Mouse (Mus musculus): ENCODE measurements around the gene Wdr37. TPM values are rescaled to one million over a fixed set of nuclear protein-coding genes. Genes with fewer than 3 reads are reported as not detected.

The Wdr37 gene
- polyA plus RNA-seq, 1 experiment from 2014 or later = 20.4 TPM

Small RNAs within 50 kb of the gene (microRNA-seq; reads per million reads assigned to microRNA genes)
- gene Gm22750 = not detected

Other genes starting within 250 kb of the Wdr37 start
- 122 and 125 TPM in 2 replicates for gene Idi1, start 13.6 kb upstream of the Wdr37 start, polyA plus RNA-seq (2015; fragmentation: Nextera tagmentation; extraction: Ambion mirVana)
- gene Gm9745, start 76.3 kb upstream of the Wdr37 start, polyA plus RNA-seq (2015; fragmentation: Nextera tagmentation; extraction: Ambion mirVana) = not detected in 2 replicates
- not detected in 2 replicates for gene Idi2, start 81.0 kb upstream of the Wdr37 start, polyA plus RNA-seq (2015; fragmentation: Nextera tagmentation; extraction: Ambion mirVana)
- gene Gtpbp4, start 124.2 kb upstream of the Wdr37 start, polyA plus RNA-seq (2015; fragmentation: Nextera tagmentation; extraction: Ambion mirVana) = 62.2 and 64.8 TPM in 2 replicates
- 37.9 and 40.4 TPM in 2 replicates for gene Larp4b, start 222.0 kb upstream of the Wdr37 start, polyA plus RNA-seq (2015; fragmentation: Nextera tagmentation; extraction: Ambion mirVana)

Measured in stomach, embryonic 16.5 days (tissue).